Mouse (Mus musculus): ENCODE data around the gene Gm4847.

The Gm4847 gene

GRCm38 (mm10) chr1:166647593-166647992 lies at the start of gene Gm4847:
Gene Gm4847 (minus strand): TSS chr1:166647693.
- no peak for DNase-seq (ENCODE audit: low spot score in 2 of 2)

- DNase-seq (ENCODE audit: low spot score in 2 of 2), result no peak
Measured at GRCm38 (mm10) chr1:166681745-166682144, 34.3 kb upstream of the Gm4847 start, which contains the start of gene Fmo9. Gene Fmo9 (minus strand): TSS chr1:166681845.

GRCm38 (mm10) chr1:166669264-166669663 lies 21.8 kb upstream of the Gm4847 start:
- DNase-seq (ENCODE audit: low spot score in 2 of 2), result no peak

- no peak for DNase-seq (ENCODE audit: low spot score in 2 of 2)
Measured at GRCm38 (mm10) chr1:166660800-166661199, 13.3 kb upstream of the Gm4847 start.
